Mouse (Mus musculus) midbrain, embryonic 14.5 days (tissue): ENCODE results near the gene Slc7a9. TPM values are rescaled to one million over a fixed set of nuclear protein-coding genes. Genes with fewer than 3 reads are reported as not detected.
A peak's percentile ranks its signal among the peaks of the same experiment; 100 is the strongest.

ENCODE experiments used
- ATAC-seq: fragments of 200-750 bp; cut with Nextera tagmentation; 2 replicates; pipeline ENCODE4 v1.8.0; 2017; ENCODE audit warnings: moderate number of reproducible peaks, moderate library complexity; ENCODE audit not compliant: low FRiP score, low TSS enrichment
- DNase-seq: peaks from one replicate; pipeline ENCODE4 v3.0.0-alpha.2; 2015
- H3K27ac ChIP-seq: fragments of 300-500 bp; sonication (generic); replicated peaks from 2 replicates; pipeline ENCODE4 v1.5.1; 2014; ENCODE audit warnings: mild to moderate bottlenecking, low read depth, low read length, moderate library complexity
- H3K27me3 ChIP-seq: fragments of 300-500 bp; sonication (generic); 2 replicates; pipeline ENCODE4 v1.6.1; 2014; ENCODE audit warnings: low read length, control low read depth, mixed read lengths; ENCODE audit not compliant: control insufficient read depth, insufficient read depth
- H3K36me3 ChIP-seq: fragments of 300-500 bp; sonication (generic); 2 replicates; pipeline ENCODE4 v1.6.1; 2014; ENCODE audit warnings: low read length, control low read depth; ENCODE audit not compliant: control insufficient read depth, insufficient read depth
- H3K4me1 ChIP-seq: fragments of 300-500 bp; sonication (generic); 2 replicates; pipeline ENCODE4 v1.6.1; 2014; ENCODE audit warnings: mild to moderate bottlenecking, antibody characterized with exemption, low read length, control low read depth; ENCODE audit not compliant: control insufficient read depth, insufficient read depth
- H3K4me2 ChIP-seq: fragments of 300-500 bp; sonication (generic); 2 replicates; pipeline ENCODE4 v1.6.1; 2014; ENCODE audit warnings: mild to moderate bottlenecking, low read length, moderate library complexity
- H3K4me3 ChIP-seq: fragments of 300-500 bp; sonication (generic); replicated peaks from 2 replicates; pipeline ENCODE4 v1.5.1; 2014; ENCODE audit warnings: low read depth, low read length
- H3K9ac ChIP-seq: fragments of 300-500 bp; sonication (generic); replicated peaks from 2 replicates; pipeline ENCODE4 v1.6.1; 2014; ENCODE audit warnings: mild to moderate bottlenecking, low read length, moderate library complexity
- H3K9me3 ChIP-seq: fragments of 300-500 bp; sonication (generic); 2 replicates; pipeline ENCODE4 v1.6.1; 2016; ENCODE audit warnings: low read length, control low read depth, mixed read lengths; ENCODE audit not compliant: control insufficient read depth
- WGBS: fragments of 180-500 bp; shearing (Covaris S2); extraction: QIAGEN DNeasy Blood & Tissue Kit; methylation state at CpG from one replicate; pipeline ENCODE4 v1.1.7; 2014; 5-methylcytosine and 5-hydroxymethylcytosine counted together
- polyA plus RNA-seq: library from polyadenylated mRNA; unstranded; fragments of >200 nt; fragmentation: Nextera tagmentation; extraction: Ambion mirVana; gene quantifications from 2 replicates; pipeline ENCODE4 v1.2.1, GENCODE M21; 2014

Slc7a9 gene
- polyA plus RNA-seq, 1 experiment from 2014 or later: not detected

GRCm38 (mm10) chr7:35486553-35486952 is 38.0 kb downstream of the Slc7a9 start:
- Histone ChIP-seq H3K4me3 (no peak overlapping the region), H3K4me1 (no peaks in the 10 kb centered on the region), H3K36me3 (no peaks in the 10 kb centered on the region), H3K27ac (no peak overlapping the region), H3K9ac (no peak overlapping the region), H3K4me2 (no peak overlapping the region), H3K9me3 (no peaks in the 10 kb centered on the region), H3K27me3 (no peaks in the 10 kb centered on the region)
- ATAC-seq (no peak), DNase-seq (no peak)
- 90% methylated on average over 8 of the region's 8 CpGs for WGBS

- Histone ChIP-seq H3K4me3 (no peak overlapping the region), H3K4me1 (no peaks in the 10 kb centered on the region), H3K36me3 (no peaks in the 10 kb centered on the region), H3K4me2 (no peak overlapping the region), H3K27ac (no peak overlapping the region), H3K27me3 (no peaks in the 10 kb centered on the region), H3K9me3 (no peaks in the 10 kb centered on the region), H3K9ac (no peak overlapping the region)
- 92% methylated on average over 2 of the region's 2 CpGs for WGBS
- ATAC-seq: no peak
- DNase-seq: no peak
Measured at GRCm38 (mm10) chr7:35490186-35490585, 41.6 kb downstream of the Slc7a9 start.

GRCm38 (mm10) chr7:35491005-35491404 is 42.4 kb downstream of the Slc7a9 start:
- ATAC-seq: no peak
- H3K27me3 ChIP-seq: no peaks in the 10 kb centered on the region
- 82% methylated on average over 1 of the region's 1 CpGs for WGBS

GRCm38 (mm10) chr7:35497516-35497915 is 48.9 kb downstream of the Slc7a9 start:
- Histone ChIP-seq H3K4me3 (no peak overlapping the region), H3K4me1 (no peaks in the 10 kb centered on the region), H3K4me2 (no peak overlapping the region), H3K27ac (no peak overlapping the region), H3K36me3 (no peaks in the 10 kb centered on the region), H3K9me3 (no peaks in the 10 kb centered on the region), H3K27me3 (no peaks in the 10 kb centered on the region), H3K9ac (no peak overlapping the region)
- WGBS: 96% methylated on average over 2 of the region's 2 CpGs
- DNase-seq (no peak), ATAC-seq (no peak)

More at GRCm38 (mm10) chr7:35491005-35491404, 42.4 kb downstream of the Slc7a9 start:
- no peak overlapping the region for H3K9ac ChIP-seq
- H3K4me3 ChIP-seq: no peak overlapping the region
- no peak for DNase-seq
- no peaks in the 10 kb centered on the region for H3K36me3 ChIP-seq
- H3K4me2 ChIP-seq: no peak overlapping the region
- no peaks in the 10 kb centered on the region for H3K9me3 ChIP-seq
- H3K4me1 ChIP-seq: no peaks in the 10 kb centered on the region
- no peak overlapping the region for H3K27ac ChIP-seq

- no peaks in the 10 kb centered on the region for H3K4me1 ChIP-seq
- no peaks in the 10 kb centered on the region for H3K36me3 ChIP-seq
- no peak overlapping the region for H3K4me2 ChIP-seq
- H3K9ac ChIP-seq: no peak overlapping the region
- H3K4me3 ChIP-seq: no peak overlapping the region
- ATAC-seq: no peak
- 24% methylated on average over 4 of the region's 4 CpGs for WGBS
- no peaks in the 10 kb centered on the region for H3K27me3 ChIP-seq
- peak; percentile 51 for DNase-seq
- no peaks in the 10 kb centered on the region for H3K9me3 ChIP-seq
- no peak overlapping the region for H3K27ac ChIP-seq
Measured at GRCm38 (mm10) chr7:35501995-35502394, 53.4 kb downstream of the Slc7a9 start.

Other genes starting within 250 kb of the Slc7a9 start
- 33.3 and 35.8 TPM in 2 replicates for gene Lrp3, start 233.3 kb upstream of the Slc7a9 start, polyA plus RNA-seq
- gene Gpatch1, start 130.4 kb upstream of the Slc7a9 start, polyA plus RNA-seq: 19.7 and 22.8 TPM in 2 replicates
- 1.5 and 1.9 TPM in 2 replicates for gene Rhpn2, start 114.6 kb upstream of the Slc7a9 start, polyA plus RNA-seq
- 17.7 and 19.1 TPM in 2 replicates for gene Faap24, start 52.0 kb upstream of the Slc7a9 start, polyA plus RNA-seq
- 19.7 and 27.2 TPM in 2 replicates for gene Cep89, start 51.8 kb upstream of the Slc7a9 start, polyA plus RNA-seq
- gene Tdrd12, start 88.9 kb downstream of the Slc7a9 start, polyA plus RNA-seq: 0.65 and 0.97 TPM in 2 replicates
- 86.2 and 87.1 TPM in 2 replicates for gene Nudt19, start 107.5 kb downstream of the Slc7a9 start, polyA plus RNA-seq
- 0.07 TPM in 1 of 2 replicates, not detected in the other for gene Rgs9bp, start 136.8 kb downstream of the Slc7a9 start, polyA plus RNA-seq
- 15.6 and 17.9 TPM in 2 replicates for gene Ankrd27, start 137.4 kb downstream of the Slc7a9 start, polyA plus RNA-seq
- gene Pdcd5, start 198.7 kb downstream of the Slc7a9 start, polyA plus RNA-seq: 238 and 295 TPM in 2 replicates